9 mouse cellular contexts compared by ENCODE assay signal in genomic region chr11:78513106-78513790, GRCm38 (mm10). TPM values are rescaled to one million over a fixed set of nuclear protein-coding genes. Genes with fewer than 3 reads are reported as not detected.
A peak's percentile ranks its signal among the peaks of the same experiment; 100 is the strongest.
DNase-seq lines count a peak whose midpoint lies in the region; ATAC-seq and TF ChIP-seq lines count a peak whose summit lies in the region.
"Had no signal": no experiment of that assay in that cellular context is flagged by ENCODE, and none has a peak within 500 bp of the region (broad histone marks: within the 10 kb centered on the region; RNA-seq: fewer than 3 reads in every experiment).

No protein-coding gene starts in this region.

- WGBS in kidney, embryonic 16.5 days, result 69% methylated on average over 3 of the region's 3 CpGs
- 77% methylated on average over 3 of the region's 3 CpGs for WGBS in intestine, embryonic 14.5 days

- peaks cover 47% of the 10 kb centered on the region for H3K36me3 ChIP-seq in kidney, embryonic 16.5 days (ENCODE audit: insufficient read depth, low read length)
- H3K36me3 ChIP-seq in intestine, embryonic 14.5 days (ENCODE audit: control insufficient read depth, insufficient read depth, low read length), result peaks cover 53% of the 10 kb centered on the region
- H3K36me3 ChIP-seq in myocyte (ENCODE audit: control insufficient read depth, insufficient read depth), result peaks cover 25% of the 10 kb centered on the region

- H3K27ac ChIP-seq in kidney, embryonic 16.5 days (ENCODE audit: low read length), result no peak overlapping the region
- H3K27ac ChIP-seq in cortical plate, adult 2 months (ENCODE audit: insufficient read depth, low read length), result no peak overlapping the region
- no peak overlapping the region for H3K27ac ChIP-seq in intestine, embryonic 14.5 days (ENCODE audit: low read depth)

- H3K9ac ChIP-seq in kidney, embryonic 16.5 days (replicated peaks; ENCODE audit: low read length), result peak overlapping the region; percentile 95
- H3K9ac ChIP-seq in intestine, embryonic 14.5 days (ENCODE audit: low read length), result peak overlapping the region; percentile 89

- H3K79me2 ChIP-seq in myocyte (ENCODE audit: control insufficient read depth, insufficient read depth), result peaks cover 29% of the 10 kb centered on the region

- TF ChIP-seq CTCF in cortical plate, adult 2 months (IDR thresholded peaks at IDR 0.05; ENCODE audit: extremely low read depth, insufficient read depth, low read length), result no peak

- no peaks in the 10 kb centered on the region for H3K27me3 ChIP-seq in kidney, embryonic 16.5 days (ENCODE audit: insufficient read depth, low read length)
- no peaks in the 10 kb centered on the region for H3K27me3 ChIP-seq in intestine, embryonic 14.5 days (replicated peaks; ENCODE audit: control insufficient read depth, insufficient read depth, low read length)
- no peaks in the 10 kb centered on the region for H3K27me3 ChIP-seq in myocyte (ENCODE audit: control insufficient read depth, insufficient read depth, insufficient read length)

- peak overlapping the region; percentile 81 for H3K4me3 ChIP-seq in kidney, embryonic 16.5 days (ENCODE audit: low read length)
- peak overlapping the region; percentile 52; the same call in 1 of the 2 replicates for H3K4me3 ChIP-seq in cortical plate, adult 2 months (ENCODE audit: insufficient read depth, low read length)
- peak overlapping the region; percentile 91 for H3K4me3 ChIP-seq in intestine, embryonic 14.5 days (ENCODE audit: low read depth, low read length)
- peak overlapping the region; percentile 92 for H3K4me3 ChIP-seq in myocyte

- H3ac ChIP-seq in myocyte (ENCODE audit: control insufficient read depth, insufficient read length), result peak overlapping the region; percentile 93

- ATAC-seq in kidney, embryonic 16.5 days (ENCODE audit: low FRiP score, low TSS enrichment), result no peak
- no peak for ATAC-seq in intestine, embryonic 14.5 days (replicated peaks; ENCODE audit: low FRiP score, low TSS enrichment, low read depth)

- peaks cover 18% of the 10 kb centered on the region for H3K4me1 ChIP-seq in kidney, embryonic 16.5 days (ENCODE audit: insufficient read depth, low read length)
- peaks cover 5% of the 10 kb centered on the region; the same call in 1 of the 2 replicates for H3K4me1 ChIP-seq in cortical plate, adult 2 months (ENCODE audit: control insufficient read depth, insufficient read depth, low read length)
- peaks cover 12% of the 10 kb centered on the region for H3K4me1 ChIP-seq in intestine, embryonic 14.5 days (replicated peaks; ENCODE audit: control insufficient read depth, insufficient read depth, low read length)

- TF ChIP-seq POLR2A in cortical plate, adult 2 months (IDR thresholded peaks at IDR 0.05; ENCODE audit: extremely low read depth, insufficient read depth, low read length), result no peak
- TF ChIP-seq POLR2A in myocyte (IDR thresholded peaks at IDR 0.05; ENCODE audit: insufficient read length, low read depth), result no peak

- no peak for DNase-seq in kidney, adult 18-20 months
- DNase-seq in intestine, embryonic 14.5 days (ENCODE audit: low spot score), result no peak
- DNase-seq in adrenal gland, postnatal 4 days (ENCODE audit: low spot score in 2 of 2), result no peak
- DNase-seq in T-cell, adult 2 months (ENCODE audit: low spot score), result no peak
- DNase-seq in urinary bladder, postnatal 14 days (ENCODE audit: low spot score), result no peak

- peak overlapping the region; percentile 58 for H3K4me2 ChIP-seq in kidney, embryonic 16.5 days (replicated peaks; ENCODE audit: low read depth, low read length)
- H3K4me2 ChIP-seq in intestine, embryonic 14.5 days (ENCODE audit: low read length), result peak overlapping the region; percentile 89
- peak overlapping the region; percentile 71 for H3K4me2 ChIP-seq in myocyte (ENCODE audit: low read depth)

- H3K9me3 ChIP-seq in kidney, embryonic 16.5 days (ENCODE audit: low read length), result no peaks in the 10 kb centered on the region
- no peaks in the 10 kb centered on the region for H3K9me3 ChIP-seq in intestine, embryonic 14.5 days (ENCODE audit: control insufficient read depth, low read length)

TF ChIP-seq in myocyte, 11 proteins besides CTCF, POLR2A, EP300 and RAD21:
- TF ChIP-seq MAX (IDR thresholded peaks at IDR 0.05; ENCODE audit: low read depth) (no peak), MYOG (IDR thresholded peaks at IDR 0.05; ENCODE audit: control insufficient read depth in 1 of 3, insufficient read depth in 1 of 3, insufficient read length in 2 of 3, low read depth in 2 of 3) (no peak), MYOD1 (IDR thresholded peaks at IDR 0.05; ENCODE audit: control insufficient read depth in 1 of 3, insufficient read length in 2 of 3, low read depth in 2 of 3) (no peak), CEBPB (IDR thresholded peaks at IDR 0.05; ENCODE audit: insufficient read depth, poor library complexity, severe bottlenecking) (no peak), TCF12 (IDR thresholded peaks at IDR 0.05; ENCODE audit: insufficient read depth, poor library complexity, severe bottlenecking) (no peak), POLR2AphosphoS2 (IDR thresholded peaks at IDR 0.05; ENCODE audit: insufficient read length, low read depth) (no peak), E2F4 (IDR thresholded peaks at IDR 0.05; ENCODE audit: insufficient read depth) (no peak), TCF3 (IDR thresholded peaks at IDR 0.05; ENCODE audit: insufficient read length, low read depth) (no peak)

RNA-seq across cellular contexts. Expression of gene Poldip2, which starts 1.3 kb away (rescaled TPM):
- 188 and 192 TPM in 2 replicates for polyA plus RNA-seq in kidney, embryonic 16.5 days (2015; fragmentation: Nextera tagmentation; extraction: Ambion mirVana)
- 113 and 127 TPM in 2 replicates for polyA plus RNA-seq in cortical plate, adult 2 months (2012; rRNA removed)
- 146 and 147 TPM in 2 replicates for polyA plus RNA-seq in intestine, embryonic 14.5 days (2014; fragmentation: Nextera tagmentation; extraction: Ambion mirVana)
- 103 TPM for polyA plus RNA-seq in myocyte (2012; fragmentation: generic; extraction: Trizol)
- total RNA-seq in adrenal gland, postnatal 4 days (2021), result 100 to 1,000 TPM; 153 to 166 TPM

RNA-seq across cellular contexts. Expression of gene Tmem199, which starts 1.3 kb away (rescaled TPM):
- 56.9 and 58.8 TPM in 2 replicates for polyA plus RNA-seq in kidney, embryonic 16.5 days (2015; fragmentation: Nextera tagmentation; extraction: Ambion mirVana)
- 57.8 and 62.4 TPM in 2 replicates for polyA plus RNA-seq in cortical plate, adult 2 months (2012; rRNA removed)
- 57.9 and 63.2 TPM in 2 replicates for polyA plus RNA-seq in intestine, embryonic 14.5 days (2014; fragmentation: Nextera tagmentation; extraction: Ambion mirVana)
- polyA plus RNA-seq in myocyte (2012; fragmentation: generic; extraction: Trizol), result 35.0 TPM
- 10 to 100 TPM; 30.1 to 31.1 TPM for total RNA-seq in adrenal gland, postnatal 4 days (2021)

RNA-seq across cellular contexts. Expression of gene Sebox, which starts 10.0 kb away (rescaled TPM):
- polyA plus RNA-seq in kidney, embryonic 16.5 days (2015; fragmentation: Nextera tagmentation; extraction: Ambion mirVana), result not detected in 2 replicates
- 3.3 and 4.3 TPM in 2 replicates for polyA plus RNA-seq in cortical plate, adult 2 months (2012; rRNA removed)
- polyA plus RNA-seq in intestine, embryonic 14.5 days (2014; fragmentation: Nextera tagmentation; extraction: Ambion mirVana), result not detected in 2 replicates
- not detected for polyA plus RNA-seq in myocyte (2012; fragmentation: generic; extraction: Trizol)
- not detected for total RNA-seq in adrenal gland, postnatal 4 days (2021)
- total RNA-seq: hematopoietic stem cell, adult 5-6 weeks had no signal

RNA-seq across cellular contexts. Expression of gene Vtn, which starts 14.4 kb away (rescaled TPM):
- 2.4 and 2.9 TPM in 2 replicates for polyA plus RNA-seq in kidney, embryonic 16.5 days (2015; fragmentation: Nextera tagmentation; extraction: Ambion mirVana)
- polyA plus RNA-seq in cortical plate, adult 2 months (2012; rRNA removed), result 159 and 182 TPM in 2 replicates
- polyA plus RNA-seq in intestine, embryonic 14.5 days (2014; fragmentation: Nextera tagmentation; extraction: Ambion mirVana), result 0.89 and 9.1 TPM in 2 replicates
- not detected for polyA plus RNA-seq in myocyte (2012; fragmentation: generic; extraction: Trizol)
- total RNA-seq in adrenal gland, postnatal 4 days (2021), result 100 to 1,000 TPM in 1 of 2 experiments, 10 to 100 TPM in 1; 10.1 to 212 TPM
- total RNA-seq: hematopoietic stem cell, adult 5-6 weeks had no signal

RNA-seq across cellular contexts. Expression of gene Sarm1, which starts 15.7 kb away (rescaled TPM):
- polyA plus RNA-seq in kidney, embryonic 16.5 days (2015; fragmentation: Nextera tagmentation; extraction: Ambion mirVana), result 1.2 and 1.8 TPM in 2 replicates
- polyA plus RNA-seq in cortical plate, adult 2 months (2012; rRNA removed), result 26.2 and 27.0 TPM in 2 replicates
- 3.9 and 4.2 TPM in 2 replicates for polyA plus RNA-seq in intestine, embryonic 14.5 days (2014; fragmentation: Nextera tagmentation; extraction: Ambion mirVana)
- polyA plus RNA-seq in myocyte (2012; fragmentation: generic; extraction: Trizol), result 0.17 TPM
- total RNA-seq in adrenal gland, postnatal 4 days (2021), result 10 to 100 TPM in 1 of 2 experiments, 1 to 10 TPM in 1; 7.7 to 10.2 TPM
